Mouse (Mus musculus) lung, embryonic 16.5 days (tissue): ENCODE measurements around the gene BC034090. TPM values are rescaled to one million over a fixed set of nuclear protein-coding genes. Genes with fewer than 3 reads are reported as not detected.
"Not testable (repeated sequence)": the region's sequence is repeated elsewhere in the genome, so short reads cannot be mapped to it uniquely, and the experiment has no call there.

ENCODE experiments used
- ATAC-seq: fragments of 200-750 bp; cut with Nextera tagmentation; 2 replicates; pipeline ENCODE4 v1.8.0; 2017; ENCODE audit warnings: low read depth, mild to moderate bottlenecking, moderate library complexity
- H3K27ac ChIP-seq: fragments of 300-500 bp; sonication (generic); 2 replicates; pipeline ENCODE4 v1.5.1; 2014; ENCODE audit warnings: mild to moderate bottlenecking, control low read depth, low read length
- H3K27me3 ChIP-seq: fragments of 300-500 bp; sonication (generic); 2 replicates; pipeline ENCODE4 v1.6.1; 2014; ENCODE audit warnings: low read depth, low read length, mixed read lengths; ENCODE audit not compliant: control insufficient read depth, insufficient read depth
- H3K36me3 ChIP-seq: fragments of 300-500 bp; sonication (generic); 2 replicates; pipeline ENCODE4 v1.6.1; 2014; ENCODE audit warnings: low read length; ENCODE audit not compliant: control insufficient read depth, insufficient read depth
- H3K4me1 ChIP-seq: fragments of 300-500 bp; sonication (generic); replicated peaks from 2 replicates; pipeline ENCODE4 v1.6.1; 2014; ENCODE audit warnings: low read length, mixed read lengths; ENCODE audit not compliant: control insufficient read depth, insufficient read depth
- H3K4me2 ChIP-seq: fragments of 300-500 bp; sonication (generic); 2 replicates; pipeline ENCODE4 v1.6.1; 2014; ENCODE audit warnings: low read depth, low read length, control low read depth
- H3K4me3 ChIP-seq: fragments of 300-500 bp; sonication (generic); 2 replicates; pipeline ENCODE4 v1.5.1; 2014; ENCODE audit warnings: mild to moderate bottlenecking, low read length, control low read depth
- H3K9ac ChIP-seq: fragments of 300-500 bp; sonication (generic); 2 replicates; pipeline ENCODE4 v1.6.1; 2014; ENCODE audit warnings: low read length, control low read depth
- H3K9me3 ChIP-seq: fragments of 300-500 bp; sonication (generic); 2 replicates; pipeline ENCODE4 v1.6.1; 2016; ENCODE audit warnings: low read length; ENCODE audit not compliant: control insufficient read depth
- WGBS: fragments of 180-500 bp; shearing (Covaris S2); extraction: QIAGEN DNeasy Blood & Tissue Kit; methylation state at CpG from one replicate; pipeline ENCODE4 v1.1.7; 2014; 5-methylcytosine and 5-hydroxymethylcytosine counted together
- polyA plus RNA-seq: library from polyadenylated mRNA; unstranded; fragments of >200 nt; fragmentation: Nextera tagmentation; extraction: Ambion mirVana; gene quantifications from 2 replicates; pipeline ENCODE4 v1.2.1, GENCODE M21; 2015

The BC034090 gene
- polyA plus RNA-seq, 1 experiment from 2014 or later = 4.4 TPM

DNA sequence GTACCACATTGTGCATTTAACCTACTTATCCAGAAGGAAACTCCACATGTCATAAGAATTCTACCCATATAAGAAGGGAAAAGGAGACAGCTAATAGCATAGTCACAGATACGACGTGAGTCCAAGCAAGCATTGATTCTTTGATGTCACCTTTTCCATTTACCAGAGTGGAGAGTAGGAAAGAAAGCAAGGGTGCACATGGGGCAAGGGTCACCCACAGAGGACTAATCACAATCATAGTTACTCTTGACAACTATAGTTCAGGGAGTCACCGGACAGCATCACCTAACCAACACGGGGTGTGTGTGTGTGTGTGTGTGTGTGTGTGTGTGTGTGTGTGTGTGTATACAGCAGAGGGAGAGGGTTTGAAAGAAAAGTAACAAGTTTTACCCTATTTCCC, 31.5 kb upstream of the BC034090 start:
- Histone ChIP-seq H3K4me2 (no peak overlapping the region), H3K36me3 (no peaks in the 10 kb centered on the region), H3K4me3 (no peak overlapping the region), H3K9me3 (no peaks in the 10 kb centered on the region), H3K9ac (no peak overlapping the region), H3K4me1 (no peaks in the 10 kb centered on the region), H3K27me3 (no peaks in the 10 kb centered on the region), H3K27ac (no peak overlapping the region)
- no peak for ATAC-seq
- WGBS = 74% methylated on average over 4 of the region's 4 CpGs

DNA sequence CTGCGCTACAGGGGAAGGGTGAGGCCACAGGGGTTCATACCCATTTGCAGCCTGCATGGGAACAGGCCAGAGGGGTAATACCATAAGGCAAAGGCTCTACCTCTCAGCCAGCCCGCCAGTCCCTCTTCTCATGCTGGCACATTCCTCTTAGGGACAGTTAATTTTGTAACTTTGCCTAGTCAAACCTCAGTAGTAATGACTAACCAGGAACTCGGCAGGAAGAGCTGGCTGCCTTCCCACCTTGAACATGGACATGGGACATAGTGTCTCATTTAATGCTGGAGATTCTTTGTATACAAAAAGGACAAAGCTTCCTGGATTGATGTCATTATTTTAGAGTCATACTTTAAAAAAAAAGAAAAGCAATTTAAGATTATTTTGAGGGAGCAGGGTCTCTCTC, 30.7 kb upstream of the BC034090 start:
- no peak overlapping the region for H3K4me3 ChIP-seq
- H3K36me3 ChIP-seq = no peaks in the 10 kb centered on the region
- no peak overlapping the region for H3K9ac ChIP-seq
- WGBS = 65% methylated on average over 3 of the region's 3 CpGs
- H3K9me3 ChIP-seq = no peaks in the 10 kb centered on the region
- H3K4me2 ChIP-seq = no peak overlapping the region
- H3K4me1 ChIP-seq = no peaks in the 10 kb centered on the region
- H3K27ac ChIP-seq = no peak overlapping the region
- no peaks in the 10 kb centered on the region for H3K27me3 ChIP-seq
- no peak for ATAC-seq

DNA sequence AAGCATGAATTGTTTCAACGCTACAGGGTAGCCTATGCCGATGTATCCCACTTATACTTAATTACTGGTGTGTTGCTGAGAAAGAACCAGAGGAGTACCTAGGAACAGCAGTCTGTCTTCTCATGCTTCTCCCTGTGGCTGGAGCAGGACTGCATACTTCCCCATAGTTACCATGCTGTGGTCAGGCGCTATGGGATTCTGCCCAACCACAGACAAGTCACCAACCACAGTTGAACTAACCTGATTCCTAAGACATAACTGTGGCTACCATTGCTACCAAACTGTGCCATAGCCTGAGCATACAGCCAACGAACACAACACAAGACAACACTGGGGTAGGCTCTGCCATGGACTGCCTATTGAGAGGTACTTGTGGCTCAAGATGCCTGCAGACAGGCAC, 28.7 kb upstream of the BC034090 start:
- no peaks in the 10 kb centered on the region for H3K36me3 ChIP-seq
- ATAC-seq = no peak
- H3K4me1 ChIP-seq = no peaks in the 10 kb centered on the region
- H3K27ac ChIP-seq = no peak overlapping the region
- no peak overlapping the region for H3K9ac ChIP-seq
- no peaks in the 10 kb centered on the region for H3K9me3 ChIP-seq
- no peak overlapping the region for H3K4me2 ChIP-seq
- no peak overlapping the region for H3K4me3 ChIP-seq
- H3K27me3 ChIP-seq = no peaks in the 10 kb centered on the region
- 92% methylated on average over 4 of the region's 4 CpGs for WGBS

DNA sequence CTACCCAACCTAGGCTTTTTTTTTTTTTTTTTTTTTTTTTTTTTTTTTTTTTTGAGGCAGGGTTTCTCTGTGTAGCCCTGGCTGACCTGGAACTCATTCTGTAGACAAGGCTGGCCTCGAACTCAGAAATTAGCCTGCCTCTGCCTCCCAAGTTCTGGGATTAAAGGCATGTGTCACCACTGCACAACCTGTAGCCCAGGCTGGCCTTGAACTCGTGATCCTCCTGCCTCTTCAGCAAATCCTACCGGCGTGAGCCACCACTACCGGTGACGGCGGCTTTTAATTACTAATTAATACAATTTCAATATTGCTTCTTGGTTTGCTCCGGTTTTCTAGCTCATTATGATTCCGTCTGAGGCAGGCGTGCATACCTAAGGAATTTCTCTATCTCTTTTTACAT, 18.3 kb upstream of the BC034090 start:
- H3K4me1 ChIP-seq, H3K4me3 ChIP-seq, H3K9me3 ChIP-seq, H3K9ac ChIP-seq, H3K36me3 ChIP-seq, H3K27me3 ChIP-seq, H3K27ac ChIP-seq, ATAC-seq, H3K4me2 ChIP-seq: not testable (repeated sequence)
- 88% methylated on average over 10 of the region's 10 CpGs for WGBS

DNA sequence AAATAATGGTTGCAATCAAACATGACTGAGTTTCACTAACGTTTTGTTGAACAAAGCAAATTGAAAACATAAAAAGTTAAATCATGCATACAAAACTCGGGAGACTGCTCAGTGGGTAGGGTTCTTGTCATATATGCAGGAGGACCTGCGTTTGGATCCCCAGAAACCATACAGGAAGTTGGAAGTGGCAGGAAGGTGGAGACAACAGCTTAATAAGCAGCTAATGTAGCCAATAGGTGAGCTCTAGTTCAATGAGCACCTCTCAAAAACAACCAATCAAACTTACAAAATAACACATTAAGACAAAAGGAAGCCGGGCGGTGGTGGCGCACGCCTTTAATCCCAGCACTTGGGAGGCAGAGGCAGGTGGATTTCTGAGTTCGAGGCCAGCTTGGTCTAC, 10.1 kb upstream of the BC034090 start:
- WGBS = 78% methylated on average over 8 of the region's 8 CpGs
- H3K4me2 ChIP-seq = no peak overlapping the region

DNA sequence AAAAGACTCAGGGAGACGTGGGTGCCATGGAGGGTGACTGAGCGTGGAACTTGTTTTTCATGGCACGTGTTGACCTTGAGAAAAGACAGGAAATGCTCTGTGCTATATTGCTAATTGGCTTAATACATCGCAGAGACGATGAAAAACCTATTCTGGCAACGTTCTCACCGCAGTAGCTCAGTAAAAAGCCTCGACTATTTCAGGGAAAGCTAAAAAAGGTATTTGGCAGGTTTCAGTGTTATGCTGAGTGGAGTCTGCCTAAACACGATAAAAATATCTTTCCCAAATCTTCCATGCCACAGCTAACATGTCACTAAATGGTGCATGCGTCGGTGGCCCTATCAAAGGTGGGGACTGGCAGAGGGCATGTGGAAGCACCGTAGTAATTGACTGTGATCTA, 8.9 kb upstream of the BC034090 start:
- H3K4me3 ChIP-seq = no peak overlapping the region
- H3K27ac ChIP-seq = no peak overlapping the region
- 65% methylated on average over 12 of the region's 12 CpGs for WGBS
- H3K9ac ChIP-seq = no peak overlapping the region
- H3K9me3 ChIP-seq = no peaks in the 10 kb centered on the region
- H3K36me3 ChIP-seq = no peaks in the 10 kb centered on the region
- ATAC-seq = no peak
- no peaks in the 10 kb centered on the region for H3K4me1 ChIP-seq
- no peak overlapping the region for H3K4me2 ChIP-seq
- H3K27me3 ChIP-seq = no peaks in the 10 kb centered on the region; the same call in 1 of the 2 replicates

More for the DNA sequence above, 10.1 kb upstream of the BC034090 start:
- Histone ChIP-seq H3K27ac (no peak overlapping the region), H3K4me1 (no peaks in the 10 kb centered on the region), H3K27me3 (no peaks in the 10 kb centered on the region; the same call in 1 of the 2 replicates), H3K9me3 (no peaks in the 10 kb centered on the region), H3K4me3 (no peak overlapping the region), H3K36me3 (no peaks in the 10 kb centered on the region), H3K9ac (no peak overlapping the region)
- ATAC-seq = no peak

DNA sequence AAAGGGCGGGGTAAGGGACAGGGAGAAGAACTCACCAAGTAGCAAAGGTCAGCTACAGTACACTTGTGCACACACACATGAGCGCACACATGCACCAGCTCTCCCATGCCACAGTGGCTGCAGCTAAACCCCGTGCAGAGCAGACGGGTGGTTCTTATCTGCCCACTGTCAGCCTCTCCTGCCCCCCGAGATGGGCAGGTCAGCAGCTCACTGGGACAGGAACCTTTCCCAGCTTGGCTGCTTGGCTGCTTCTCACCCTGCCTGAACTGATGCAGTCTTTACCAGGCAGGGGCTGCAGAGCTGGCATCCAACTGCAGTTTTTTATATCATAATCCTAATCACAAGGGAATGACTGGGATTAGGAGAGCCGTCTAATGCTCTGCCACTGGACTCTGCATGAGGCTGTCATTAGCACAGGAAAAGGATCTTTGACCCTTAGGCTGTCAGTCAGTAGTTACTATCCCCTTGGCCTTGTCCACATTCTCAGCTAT, 8.4 kb upstream of the BC034090 start:
- Histone ChIP-seq H3K36me3 (no peaks in the 10 kb centered on the region), H3K4me1 (no peaks in the 10 kb centered on the region), H3K4me3 (no peak overlapping the region), H3K9ac (no peak overlapping the region), H3K4me2 (no peak overlapping the region), H3K9me3 (no peaks in the 10 kb centered on the region), H3K27ac (no peak overlapping the region), H3K27me3 (no peaks in the 10 kb centered on the region; the same call in 1 of the 2 replicates)
- ATAC-seq = no peak
- WGBS = 25% methylated on average over 6 of the region's 6 CpGs

DNA sequence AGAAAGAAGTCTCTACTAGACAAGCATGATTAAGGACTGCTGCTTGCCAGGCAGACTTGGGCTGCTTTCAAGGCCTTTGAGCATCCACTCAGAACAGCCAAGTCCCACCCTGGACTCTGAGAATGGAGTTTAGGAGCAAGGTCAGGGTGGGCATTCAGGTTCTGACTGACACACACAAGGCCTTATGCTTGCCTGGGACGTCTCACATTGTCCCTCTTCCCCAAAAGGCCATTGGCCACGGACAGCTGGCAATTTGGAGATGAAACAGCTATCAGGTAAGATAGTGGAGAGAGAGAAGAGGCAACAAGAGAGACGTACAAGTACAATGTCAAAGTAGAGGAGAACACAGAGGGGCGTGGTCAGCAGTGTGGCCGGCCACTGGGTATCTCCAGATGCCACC, 7.4 kb upstream of the BC034090 start:
- Histone ChIP-seq H3K4me1 (no peaks in the 10 kb centered on the region), H3K4me3 (no peak overlapping the region), H3K4me2 (no peak overlapping the region), H3K36me3 (no peaks in the 10 kb centered on the region), H3K27me3 (no peaks in the 10 kb centered on the region; the same call in 1 of the 2 replicates), H3K27ac (no peak overlapping the region), H3K9me3 (no peaks in the 10 kb centered on the region), H3K9ac (no peak overlapping the region)
- WGBS = 69% methylated on average over 5 of the region's 5 CpGs
- no peak for ATAC-seq

DNA sequence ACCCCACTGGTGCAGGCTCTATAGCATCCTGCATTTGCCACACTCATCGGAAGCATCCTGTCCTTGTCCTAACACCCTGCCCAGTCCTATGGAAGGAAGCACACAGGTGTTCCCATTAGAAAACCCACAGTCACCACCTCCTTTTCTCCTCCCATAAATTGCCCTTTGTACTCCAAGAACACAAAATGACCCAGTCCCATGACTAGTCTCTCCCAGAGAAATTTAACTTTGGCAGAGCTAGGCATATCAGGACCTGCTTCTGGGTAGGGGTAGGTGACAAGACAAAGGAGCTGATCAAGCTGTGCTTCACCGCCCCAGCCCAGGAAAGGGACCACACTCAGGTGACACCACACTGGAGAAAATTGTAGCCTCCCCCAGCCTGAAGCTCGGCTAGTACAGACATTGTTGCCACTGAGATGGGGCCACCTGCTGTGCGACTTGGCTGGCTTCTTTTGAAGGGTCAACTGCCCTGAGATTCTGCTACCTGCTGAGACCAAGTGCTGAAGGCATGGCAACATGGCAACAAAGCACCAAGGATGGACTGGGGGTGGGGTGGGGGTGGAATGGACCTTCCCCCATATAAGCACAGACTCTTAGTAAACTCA, 6.4 kb upstream of the BC034090 start:
- no peak overlapping the region for H3K4me3 ChIP-seq
- H3K27me3 ChIP-seq = no peaks in the 10 kb centered on the region; the same call in 1 of the 2 replicates
- no peaks in the 10 kb centered on the region for H3K9me3 ChIP-seq
- H3K4me2 ChIP-seq = no peak overlapping the region
- H3K4me1 ChIP-seq = no peaks in the 10 kb centered on the region
- no peak overlapping the region for H3K9ac ChIP-seq
- ATAC-seq = no peak
- no peak overlapping the region for H3K27ac ChIP-seq
- no peaks in the 10 kb centered on the region for H3K36me3 ChIP-seq
- WGBS = 54% methylated on average over 4 of the region's 4 CpGs

DNA sequence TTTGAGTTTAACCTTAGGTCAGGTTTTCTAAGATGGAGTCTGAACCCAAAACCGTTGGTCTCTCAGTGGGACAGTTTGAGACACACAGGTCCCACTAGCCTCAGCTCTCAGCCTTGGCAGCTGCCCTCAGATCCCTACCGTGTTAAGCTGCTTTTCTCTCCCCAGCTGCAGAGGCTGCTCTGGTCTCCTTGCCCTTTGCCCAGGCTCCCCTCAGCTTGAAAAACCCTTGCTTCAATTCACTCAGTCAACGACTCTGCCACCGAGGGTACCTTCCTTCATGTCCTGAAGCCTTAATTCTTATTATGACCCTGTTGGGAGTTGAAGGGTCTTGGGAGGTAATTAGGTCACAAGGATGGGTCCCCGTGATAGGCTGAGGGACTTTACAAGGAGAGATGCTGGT, 5.7 kb upstream of the BC034090 start:
- H3K27me3 ChIP-seq = no peaks in the 10 kb centered on the region; the same call in 1 of the 2 replicates
- no peaks in the 10 kb centered on the region for H3K9me3 ChIP-seq
- WGBS = 54% methylated on average over 5 of the region's 5 CpGs
- H3K4me2 ChIP-seq = no peak overlapping the region
- no peak overlapping the region for H3K27ac ChIP-seq
- no peak overlapping the region for H3K4me3 ChIP-seq
- ATAC-seq = no peak
- H3K36me3 ChIP-seq = no peaks in the 10 kb centered on the region
- no peaks in the 10 kb centered on the region for H3K4me1 ChIP-seq
- no peak overlapping the region for H3K9ac ChIP-seq
